Mouse (Mus musculus) adrenal gland, postnatal 0 days (tissue): ENCODE measurements around the gene Gm10408. TPM values are rescaled to one million over a fixed set of nuclear protein-coding genes. Genes with fewer than 3 reads are reported as not detected.

Source experiments
- polyA plus RNA-seq: library from polyadenylated mRNA; unstranded; fragments of >200 nt; fragmentation: Nextera tagmentation; extraction: Ambion mirVana; gene quantifications from 2 replicates; pipeline ENCODE4 v1.2.1, GENCODE M21; 2015

Gene Gm10408
- not detected in 2 replicates for polyA plus RNA-seq

DNA sequence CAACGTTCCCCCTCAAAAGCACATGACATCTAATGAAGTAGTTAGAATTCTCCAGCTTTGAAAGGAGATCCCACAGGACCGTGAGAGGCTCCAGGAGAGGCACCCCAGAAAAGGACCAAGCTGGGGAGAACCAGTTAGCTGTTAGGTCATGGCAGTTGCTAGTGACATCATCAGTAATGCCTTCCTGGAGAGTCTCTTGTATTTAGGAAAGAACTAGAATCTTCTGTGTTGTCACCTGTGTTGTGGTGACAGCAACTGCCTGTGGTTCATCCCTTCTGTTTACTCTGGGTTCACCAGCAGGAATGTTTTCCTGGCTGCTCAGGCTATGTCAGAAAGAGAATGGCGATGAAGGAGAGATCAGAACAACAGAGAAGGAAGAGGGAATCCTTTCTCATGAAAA lies at the start of gene Gm10408:
Gm10408 (plus strand) TSS at position 301 of the 400 bp plus-strand sequence.

GRCm38 (mm10) chr14:3412314-3412713 lies 36.9 kb upstream of the Gm10408 start, which contains the start of gene Gm10409:
Gene Gm10409 (plus strand): TSS chr14:3412614.

DNA sequence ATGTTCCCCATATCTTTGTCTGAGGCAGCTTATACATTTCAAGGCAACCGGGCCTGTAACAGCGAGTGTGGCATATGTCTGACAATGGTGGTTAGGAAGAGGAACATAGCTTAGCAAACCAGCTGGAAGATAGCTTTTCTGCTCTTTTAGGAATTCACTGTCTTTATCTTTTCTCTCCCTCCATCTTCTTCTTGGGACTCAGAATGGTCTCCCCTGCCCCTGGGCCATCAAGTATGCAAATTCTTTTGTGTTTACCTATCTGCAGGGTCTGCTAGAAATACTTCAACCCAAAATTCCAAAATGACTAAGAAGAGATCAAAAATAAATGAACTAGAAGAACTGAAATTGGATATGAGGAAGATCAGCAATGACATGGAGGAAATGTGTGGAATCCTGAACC lies 21.4 kb upstream of the Gm10408 start, which contains the start of gene Gm3005:
Gm3005 (plus strand) TSS at position 301 of the 400 bp plus-strand sequence.

Other genes with a start within 250 kb of the Gm10408 start
- 2.1 and 4.6 TPM in 2 replicates for gene D830030K20Rik, start 240.9 kb upstream of the Gm10408 start, polyA plus RNA-seq
- not detected in 2 replicates for gene Gm2956, start 116.8 kb upstream of the Gm10408 start, polyA plus RNA-seq
- gene Gm10413, start 54.3 kb upstream of the Gm10408 start, polyA plus RNA-seq = not detected in 2 replicates
- 0.47 and 1.3 TPM in 2 replicates for gene Gm10409, start 36.8 kb upstream of the Gm10408 start, polyA plus RNA-seq
- gene Gm3005, start 21.3 kb upstream of the Gm10408 start, polyA plus RNA-seq = 0.29 and 0.44 TPM in 2 replicates
- not detected in 2 replicates for gene Gm3012, start 185.1 kb downstream of the Gm10408 start, polyA plus RNA-seq
- 0.47 and 1.3 TPM in 2 replicates for gene Gm3020, start 202.7 kb downstream of the Gm10408 start, polyA plus RNA-seq
- not detected in 2 replicates for gene Gm3043, start 239.4 kb downstream of the Gm10408 start, polyA plus RNA-seq